Mouse (Mus musculus): ENCODE results near the gene Pspc1.
"Not testable (repeated sequence)": the region's sequence is repeated elsewhere in the genome, so short reads cannot be mapped to it uniquely, and the experiment has no call there.

DNA sequence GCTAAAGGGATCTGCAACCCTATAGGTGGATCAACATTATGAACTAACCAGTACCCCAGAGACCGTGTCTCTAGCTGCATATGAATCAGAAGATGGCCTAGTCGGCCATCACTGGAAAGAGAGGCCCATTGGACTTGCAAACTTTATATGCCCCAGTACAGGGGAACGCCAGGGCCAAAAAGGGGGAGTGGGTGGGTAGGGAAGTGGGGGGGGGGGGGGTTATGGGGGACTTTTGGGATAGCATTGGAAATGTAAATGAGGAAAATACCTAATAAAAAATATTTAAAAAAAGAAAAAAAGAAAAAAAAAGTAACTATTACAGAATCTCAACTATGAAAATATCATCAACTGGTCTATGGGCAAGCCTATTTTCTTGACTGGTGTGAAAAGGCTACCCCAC lies 13.0 kb downstream of the Pspc1 start:
- not testable (repeated sequence) for TF ChIP-seq CTCF (IDR thresholded peaks at IDR 0.05; ENCODE audit: borderline replicate concordance, extremely low read depth, insufficient read depth, insufficient read length); POLR2A (IDR thresholded peaks at IDR 0.05; ENCODE audit: borderline replicate concordance, extremely low read depth, insufficient read depth, insufficient read length, poor library complexity, severe bottlenecking)
